Mouse (Mus musculus) forebrain, embryonic 16.5 days (tissue): ENCODE data around the gene B4galt3. TPM values are rescaled to one million over a fixed set of nuclear protein-coding genes. Genes with fewer than 3 reads are reported as not detected.
A peak's percentile ranks its signal among the peaks of the same experiment; 100 is the strongest.
"Not testable (repeated sequence)": the region's sequence is repeated elsewhere in the genome, so short reads cannot be mapped to it uniquely, and the experiment has no call there.

Experiments
- ATAC-seq: fragments of 200-750 bp; cut with Nextera tagmentation; 2 replicates; pipeline ENCODE4 v1.8.0; 2017; ENCODE audit warnings: mild to moderate bottlenecking, moderate library complexity
- H3K27ac ChIP-seq: fragments of 300-500 bp; sonication (generic); 2 replicates; pipeline ENCODE4 v1.5.1; 2014; ENCODE audit warnings: low read length, control low read depth
- H3K27me3 ChIP-seq: fragments of 300-500 bp; sonication (generic); replicated peaks from 2 replicates; pipeline ENCODE4 v1.6.1; 2014; ENCODE audit warnings: low read length; ENCODE audit not compliant: control insufficient read depth, insufficient read depth
- H3K36me3 ChIP-seq: fragments of 300-500 bp; sonication (generic); 2 replicates; pipeline ENCODE4 v1.6.1; 2014; ENCODE audit not compliant: control insufficient read depth, insufficient read depth
- H3K4me1 ChIP-seq: fragments of 300-500 bp; sonication (generic); replicated peaks from 2 replicates; pipeline ENCODE4 v1.6.1; 2014; ENCODE audit warnings: low read length; ENCODE audit not compliant: control insufficient read depth, insufficient read depth
- H3K4me2 ChIP-seq: fragments of 300-500 bp; sonication (generic); 2 replicates; pipeline ENCODE4 v1.6.1; 2014; ENCODE audit warnings: mild to moderate bottlenecking, low read length, control low read depth
- H3K4me3 ChIP-seq: fragments of 300-500 bp; sonication (generic); replicated peaks from 2 replicates; pipeline ENCODE4 v1.5.1; 2014; ENCODE audit warnings: mild to moderate bottlenecking, low read length, control low read depth
- H3K9ac ChIP-seq: fragments of 300-500 bp; sonication (generic); replicated peaks from 2 replicates; pipeline ENCODE4 v1.6.1; 2014; ENCODE audit warnings: low read depth, low read length, control low read depth
- H3K9me3 ChIP-seq: fragments of 300-500 bp; sonication (generic); 2 replicates; pipeline ENCODE4 v1.6.1; 2016; ENCODE audit warnings: low read length; ENCODE audit not compliant: control insufficient read depth
- WGBS: fragments of 180-500 bp; shearing (Covaris S2); extraction: QIAGEN DNeasy Blood & Tissue Kit; methylation state at CpG from one replicate; pipeline ENCODE4 v1.1.7; 2014; 5-methylcytosine and 5-hydroxymethylcytosine counted together
- polyA plus RNA-seq: library from polyadenylated mRNA; unstranded; fragments of >200 nt; fragmentation: Nextera tagmentation; extraction: Ambion mirVana; gene quantifications from 2 replicates; pipeline ENCODE4 v1.2.1, GENCODE M21; 2015

Gene B4galt3
- polyA plus RNA-seq, 1 experiment from 2014 or later, result 114 TPM

GRCm38 (mm10) chr1:171237438-171237837, 32.7 kb upstream of the B4galt3 start:
- no peak overlapping the region for H3K27ac ChIP-seq
- 91% methylated on average over 6 of the region's 6 CpGs for WGBS
- H3K4me2 ChIP-seq, result no peak overlapping the region
- H3K4me1 ChIP-seq, result no peaks in the 10 kb centered on the region
- H3K27me3 ChIP-seq, result no peaks in the 10 kb centered on the region
- H3K9ac ChIP-seq, result no peak overlapping the region
- H3K9me3 ChIP-seq, result no peaks in the 10 kb centered on the region
- no peak for ATAC-seq
- peaks cover 26% of the 10 kb centered on the region for H3K36me3 ChIP-seq
- H3K4me3 ChIP-seq, result no peak overlapping the region

GRCm38 (mm10) chr1:171238463-171238862, 31.7 kb upstream of the B4galt3 start:
- H3K4me3 ChIP-seq, result no peak overlapping the region
- H3K36me3 ChIP-seq, result peaks cover 26% of the 10 kb centered on the region
- H3K27me3 ChIP-seq, result no peaks in the 10 kb centered on the region
- no peak overlapping the region for H3K27ac ChIP-seq
- WGBS, result 71% methylated on average over 14 of the region's 14 CpGs
- H3K9ac ChIP-seq, result no peak overlapping the region
- no peaks in the 10 kb centered on the region for H3K4me1 ChIP-seq
- no peak overlapping the region for H3K4me2 ChIP-seq
- ATAC-seq, result 0 out of 2 replicates have a peak, but pooled peaks have one; percentile 42
- H3K9me3 ChIP-seq, result no peaks in the 10 kb centered on the region

GRCm38 (mm10) chr1:171239992-171240744, 30.0 kb upstream of the B4galt3 start:
- 82% methylated on average over 15 of the region's 15 CpGs for WGBS

GRCm38 (mm10) chr1:171240911-171241310, 29.2 kb upstream of the B4galt3 start:
- Histone ChIP-seq H3K9ac (no peak overlapping the region), H3K4me1 (peaks cover 4% of the 10 kb centered on the region), H3K36me3 (peaks cover 18% of the 10 kb centered on the region), H3K4me2 (no peak overlapping the region), H3K27ac (no peak overlapping the region), H3K27me3 (no peaks in the 10 kb centered on the region), H3K9me3 (no peaks in the 10 kb centered on the region), H3K4me3 (no peak overlapping the region)
- 89% methylated on average over 10 of the region's 10 CpGs for WGBS
- ATAC-seq, result no peak

More at GRCm38 (mm10) chr1:171239992-171240744, 30.0 kb upstream of the B4galt3 start:
- no peak for ATAC-seq
- Histone ChIP-seq H3K4me2 (no peak overlapping the region), H3K27me3 (no peaks in the 10 kb centered on the region), H3K4me3 (no peak overlapping the region), H3K36me3 (peaks cover 24% of the 10 kb centered on the region), H3K27ac (no peak overlapping the region), H3K9me3 (no peaks in the 10 kb centered on the region), H3K9ac (no peak overlapping the region), H3K4me1 (no peaks in the 10 kb centered on the region; the same call in 1 of the 2 replicates)

GRCm38 (mm10) chr1:171241952-171242351, 28.2 kb upstream of the B4galt3 start:
- H3K9me3 ChIP-seq, H3K27me3 ChIP-seq, ATAC-seq, H3K9ac ChIP-seq, H3K4me2 ChIP-seq, H3K4me3 ChIP-seq, H3K27ac ChIP-seq: not testable (repeated sequence)
- peaks cover 18% of the 10 kb centered on the region for H3K36me3 ChIP-seq
- 79% methylated on average over 12 of the region's 12 CpGs for WGBS
- H3K4me1 ChIP-seq, result peaks cover 10% of the 10 kb centered on the region

- WGBS, result 93% methylated on average over 8 of the region's 8 CpGs
- ATAC-seq, result no peak
These were observed 24.8 kb upstream of the B4galt3 start for GRCm38 (mm10) chr1:171245353-171245752.

GRCm38 (mm10) chr1:171246709-171247452, 23.2 kb upstream of the B4galt3 start:
- Histone ChIP-seq H3K4me3 (peak overlapping the region; percentile 67), H3K27me3 (no peaks in the 10 kb centered on the region), H3K9ac (peak overlapping the region; percentile 82), H3K36me3 (no peaks in the 10 kb centered on the region), H3K4me2 (peak overlapping the region; percentile 79), H3K9me3 (no peaks in the 10 kb centered on the region), H3K27ac (peak overlapping the region; percentile 72), H3K4me1 (peaks cover 44% of the 10 kb centered on the region)
- under 1% methylated on average over 41 of the region's 41 CpGs for WGBS
- peak; percentile 93 for ATAC-seq

More at GRCm38 (mm10) chr1:171245353-171245752, 24.8 kb upstream of the B4galt3 start:
- Histone ChIP-seq H3K4me2 (no peak overlapping the region), H3K27me3 (no peaks in the 10 kb centered on the region), H3K4me3 (no peak overlapping the region), H3K9ac (no peak overlapping the region), H3K9me3 (no peaks in the 10 kb centered on the region), H3K36me3 (no peaks in the 10 kb centered on the region), H3K27ac (no peak overlapping the region), H3K4me1 (peaks cover 28% of the 10 kb centered on the region)

- no peaks in the 10 kb centered on the region for H3K36me3 ChIP-seq
- ATAC-seq, result 0 out of 2 replicates have a peak, but pooled peaks have one; percentile 6
- peak overlapping the region; percentile 42 for H3K9ac ChIP-seq
- H3K4me1 ChIP-seq, result peaks cover 49% of the 10 kb centered on the region
- 12% methylated on average over 13 of the region's 13 CpGs for WGBS
- peak overlapping the region; percentile 67 for H3K4me3 ChIP-seq
- peak overlapping the region; percentile 72 for H3K27ac ChIP-seq
- no peaks in the 10 kb centered on the region for H3K9me3 ChIP-seq
- H3K27me3 ChIP-seq, result no peaks in the 10 kb centered on the region
- H3K4me2 ChIP-seq, result peak overlapping the region; percentile 56
These were observed 22.7 kb upstream of the B4galt3 start for GRCm38 (mm10) chr1:171247453-171247841.

- Histone ChIP-seq H3K4me3 (no peak overlapping the region), H3K9ac (0 out of 2 replicates have a peak overlapping the region, but pooled peaks have one; percentile 1)
These were observed 22.2 kb upstream of the B4galt3 start for GRCm38 (mm10) chr1:171247916-171248315.

More at GRCm38 (mm10) chr1:171247916-171248315, 22.2 kb upstream of the B4galt3 start:
- H3K36me3 ChIP-seq, result no peaks in the 10 kb centered on the region
- no peaks in the 10 kb centered on the region for H3K27me3 ChIP-seq
- peak overlapping the region; percentile 72 for H3K27ac ChIP-seq
- WGBS, result 29% methylated on average over 4 of the region's 4 CpGs
- no peaks in the 10 kb centered on the region for H3K9me3 ChIP-seq
- peak overlapping the region; percentile 56; the same call in 1 of the 2 replicates for H3K4me2 ChIP-seq
- no peak for ATAC-seq
- H3K4me1 ChIP-seq, result peaks cover 51% of the 10 kb centered on the region
